Mouse (Mus musculus): ENCODE results near the gene Prkcg.

The Prkcg gene

GRCm38 (mm10) chr7:3365547-3366279, 76.7 kb downstream of the Prkcg start:
- DNase-seq (ENCODE audit: low spot score in 2 of 2): no peak

GRCm38 (mm10) chr7:3366705-3367516, 77.9 kb downstream of the Prkcg start:
- no peak for DNase-seq (ENCODE audit: low spot score in 2 of 2)

- DNase-seq (ENCODE audit: low spot score in 2 of 2): no peak
Measured at GRCm38 (mm10) chr7:3367569-3367968, 78.6 kb downstream of the Prkcg start.

GRCm38 (mm10) chr7:3368311-3368710, 79.3 kb downstream of the Prkcg start:
- DNase-seq (ENCODE audit: low spot score in 2 of 2): no peak

- DNase-seq (ENCODE audit: low spot score in 2 of 2): no peak
Measured at GRCm38 (mm10) chr7:3369189-3369588, 80.2 kb downstream of the Prkcg start.

GRCm38 (mm10) chr7:3370407-3370806, 81.4 kb downstream of the Prkcg start:
- DNase-seq (ENCODE audit: low spot score in 2 of 2): no peak

- DNase-seq (ENCODE audit: low spot score in 2 of 2): no peak
Measured at GRCm38 (mm10) chr7:3372376-3372775, 83.4 kb downstream of the Prkcg start.

GRCm38 (mm10) chr7:3373754-3374153, 84.8 kb downstream of the Prkcg start:
- no peak for DNase-seq (ENCODE audit: low spot score in 2 of 2)

GRCm38 (mm10) chr7:3376831-3377230, 87.9 kb downstream of the Prkcg start:
- peak in 1 of 2 experiments; percentile 56 for DNase-seq (ENCODE audit: low spot score in 2 of 2)
